Mouse (Mus musculus) hindbrain, embryonic 16.5 days (tissue): ENCODE data around the gene Carm1. TPM values are rescaled to one million over a fixed set of nuclear protein-coding genes. Genes with fewer than 3 reads are reported as not detected.

ENCODE experiments used
- ATAC-seq: fragments of 200-750 bp; cut with Nextera tagmentation; 2 replicates; pipeline ENCODE4 v1.8.0; 2017; ENCODE audit warnings: moderate TSS enrichment, moderate library complexity
- H3K27ac ChIP-seq: fragments of 300-500 bp; sonication (generic); 2 replicates; pipeline ENCODE4 v1.5.1; 2014; ENCODE audit warnings: low read depth, mild to moderate bottlenecking, control low read depth, low read length, moderate library complexity
- H3K27me3 ChIP-seq: fragments of 300-500 bp; sonication (generic); replicated peaks from 2 replicates; pipeline ENCODE4 v1.6.1; 2014; ENCODE audit warnings: low read length; ENCODE audit not compliant: control insufficient read depth, insufficient read depth
- H3K36me3 ChIP-seq: fragments of 300-500 bp; sonication (generic); 2 replicates; pipeline ENCODE4 v1.6.1; 2014; ENCODE audit warnings: mild to moderate bottlenecking, low read length, moderate library complexity, mixed read lengths; ENCODE audit not compliant: control insufficient read depth, insufficient read depth
- H3K4me1 ChIP-seq: fragments of 300-500 bp; sonication (generic); 2 replicates; pipeline ENCODE4 v1.6.1; 2014; ENCODE audit warnings: low read depth, low read length; ENCODE audit not compliant: control insufficient read depth, insufficient read depth
- H3K4me2 ChIP-seq: fragments of 300-500 bp; sonication (generic); 2 replicates; pipeline ENCODE4 v1.6.1; 2014; ENCODE audit warnings: mild to moderate bottlenecking, low read length, control low read depth, moderate library complexity
- H3K4me3 ChIP-seq: fragments of 300-500 bp; sonication (generic); 2 replicates; pipeline ENCODE4 v1.5.1; 2014; ENCODE audit warnings: mild to moderate bottlenecking, low read length, control low read depth, moderate library complexity
- H3K9ac ChIP-seq: fragments of 300-500 bp; sonication (generic); 2 replicates; pipeline ENCODE4 v1.6.1; 2014; ENCODE audit warnings: low read depth, mild to moderate bottlenecking, control low read depth, low read length, moderate library complexity
- H3K9me3 ChIP-seq: fragments of 300-500 bp; sonication (generic); 2 replicates; pipeline ENCODE4 v1.6.1; 2014; ENCODE audit warnings: mild to moderate bottlenecking, low read length, moderate library complexity; ENCODE audit not compliant: control insufficient read depth
- WGBS: fragments of 180-500 bp; shearing (Covaris S2); extraction: QIAGEN DNeasy Blood & Tissue Kit; methylation state at CpG from one replicate; pipeline ENCODE4 v1.1.7; 2014; 5-methylcytosine and 5-hydroxymethylcytosine counted together
- polyA plus RNA-seq: library from polyadenylated mRNA; unstranded; fragments of >200 nt; fragmentation: Nextera tagmentation; extraction: Ambion mirVana; gene quantifications from 2 replicates; pipeline ENCODE4 v1.2.1, GENCODE M21; 2015

The Carm1 gene
- 15.8 and 25.4 TPM in 2 replicates for polyA plus RNA-seq

GRCm38 (mm10) chr9:21546789-21547074 lies at the start of gene Carm1:
Gene Carm1 (plus strand): TSS chr9:21546894.
- Histone ChIP-seq H3K27me3 (no peaks in the 10 kb centered on the region), H3K36me3 (no peaks in the 10 kb centered on the region), H3K27ac (peak within 1 kb of the TSS; percentile 94), H3K4me3 (peak within 1 kb of the TSS; percentile 65), H3K4me2 (peak within 1 kb of the TSS; percentile 53), H3K9ac (peak within 1 kb of the TSS; percentile 86), H3K4me1 (peaks cover 24% of the 10 kb centered on the region), H3K9me3 (no peaks in the 10 kb centered on the region)
- ATAC-seq: no peak; the same call in 1 of the 2 replicates
- WGBS: 0% methylated on average over 37 of the region's 52 CpGs

- H3K9ac ChIP-seq: no peak overlapping the region
- H3K27me3 ChIP-seq: no peaks in the 10 kb centered on the region
- H3K4me3 ChIP-seq: no peak overlapping the region
- no peak overlapping the region for H3K27ac ChIP-seq
- 96% methylated on average over 16 of the region's 16 CpGs for WGBS
- no peaks in the 10 kb centered on the region for H3K4me1 ChIP-seq
- ATAC-seq: no peak
- peaks cover 9% of the 10 kb centered on the region for H3K36me3 ChIP-seq
- H3K9me3 ChIP-seq: no peaks in the 10 kb centered on the region
- H3K4me2 ChIP-seq: no peak overlapping the region
Observed at GRCm38 (mm10) chr9:21497050-21497542, 49.6 kb upstream of the Carm1 start.

- no peaks in the 10 kb centered on the region for H3K9me3 ChIP-seq
- H3K36me3 ChIP-seq: peaks cover 11% of the 10 kb centered on the region
- no peaks in the 10 kb centered on the region for H3K4me1 ChIP-seq
- H3K27ac ChIP-seq: no peak overlapping the region
- ATAC-seq: no peak
- no peak overlapping the region for H3K4me2 ChIP-seq
- 92% methylated on average over 2 of the region's 2 CpGs for WGBS
- H3K9ac ChIP-seq: no peak overlapping the region
- no peaks in the 10 kb centered on the region for H3K27me3 ChIP-seq
- no peak overlapping the region for H3K4me3 ChIP-seq
Observed at GRCm38 (mm10) chr9:21497664-21498063, 49.0 kb upstream of the Carm1 start.

GRCm38 (mm10) chr9:21498284-21498902 lies 48.3 kb upstream of the Carm1 start:
- Histone ChIP-seq H3K9ac (no peak overlapping the region), H3K9me3 (no peaks in the 10 kb centered on the region), H3K4me2 (no peak overlapping the region), H3K4me3 (no peak overlapping the region), H3K27me3 (no peaks in the 10 kb centered on the region), H3K27ac (no peak overlapping the region), H3K36me3 (peaks cover 13% of the 10 kb centered on the region), H3K4me1 (no peaks in the 10 kb centered on the region)
- WGBS: 87% methylated on average over 12 of the region's 12 CpGs
- no peak for ATAC-seq

- no peaks in the 10 kb centered on the region for H3K4me1 ChIP-seq
- ATAC-seq: no peak
- peaks cover 30% of the 10 kb centered on the region for H3K36me3 ChIP-seq
- no peak overlapping the region for H3K9ac ChIP-seq
- H3K4me3 ChIP-seq: no peak overlapping the region
- H3K27me3 ChIP-seq: no peaks in the 10 kb centered on the region
- 95% methylated on average over 8 of the region's 8 CpGs for WGBS
- H3K27ac ChIP-seq: no peak overlapping the region
- no peak overlapping the region for H3K4me2 ChIP-seq
- H3K9me3 ChIP-seq: no peaks in the 10 kb centered on the region
Observed at GRCm38 (mm10) chr9:21503352-21503751, 43.3 kb upstream of the Carm1 start.

- H3K9me3 ChIP-seq: no peaks in the 10 kb centered on the region
- H3K4me3 ChIP-seq: no peak overlapping the region
- H3K4me2 ChIP-seq: no peak overlapping the region
- no peak for ATAC-seq
- H3K4me1 ChIP-seq: peaks cover 10% of the 10 kb centered on the region
- no peak overlapping the region for H3K27ac ChIP-seq
- H3K36me3 ChIP-seq: peaks cover 29% of the 10 kb centered on the region
- no peaks in the 10 kb centered on the region for H3K27me3 ChIP-seq
- no peak overlapping the region for H3K9ac ChIP-seq
Observed at GRCm38 (mm10) chr9:21505767-21506166, 40.9 kb upstream of the Carm1 start.

- no peak for ATAC-seq
- Histone ChIP-seq H3K27ac (no peak overlapping the region), H3K4me3 (no peak overlapping the region), H3K9ac (no peak overlapping the region), H3K4me1 (peaks cover 14% of the 10 kb centered on the region), H3K27me3 (no peaks in the 10 kb centered on the region), H3K4me2 (no peak overlapping the region), H3K36me3 (peaks cover 25% of the 10 kb centered on the region), H3K9me3 (no peaks in the 10 kb centered on the region)
- 86% methylated on average over 14 of the region's 15 CpGs for WGBS
Observed at GRCm38 (mm10) chr9:21507753-21508430, 38.8 kb upstream of the Carm1 start.

GRCm38 (mm10) chr9:21508871-21509404 lies 37.8 kb upstream of the Carm1 start:
- H3K9ac ChIP-seq: peak overlapping the region; percentile 88; the same call in 1 of the 2 replicates
- ATAC-seq: no peak
- peaks cover 14% of the 10 kb centered on the region for H3K4me1 ChIP-seq
- no peaks in the 10 kb centered on the region for H3K27me3 ChIP-seq
- WGBS: 90% methylated on average over 7 of the region's 7 CpGs
- H3K36me3 ChIP-seq: peaks cover 25% of the 10 kb centered on the region
- no peaks in the 10 kb centered on the region for H3K9me3 ChIP-seq
- no peak overlapping the region for H3K27ac ChIP-seq
- peak overlapping the region; percentile 73 for H3K4me2 ChIP-seq
- peak overlapping the region; percentile 73 for H3K4me3 ChIP-seq
